Mouse (Mus musculus) myocyte (in vitro differentiated cells): Measurements from ENCODE around the gene Mta3. TPM values are rescaled to one million over a fixed set of nuclear protein-coding genes. Genes with fewer than 3 reads are reported as not detected.

Experiments
- H3K27me3 ChIP-seq: one replicate; pipeline ENCODE4 v1.6.1; 2011; ENCODE audit not compliant: control insufficient read depth, insufficient read depth, insufficient read length
- H3K36me3 ChIP-seq: one replicate; pipeline ENCODE4 v1.6.1; 2011; ENCODE audit not compliant: control insufficient read depth, insufficient read depth
- H3K4me2 ChIP-seq: one replicate; pipeline ENCODE4 v1.6.1; 2011; ENCODE audit warnings: low read depth, control low read depth
- H3K4me3 ChIP-seq: one replicate; pipeline ENCODE4 v1.5.1; 2011; ENCODE audit warnings: mild to moderate bottlenecking, control low read depth, moderate library complexity
- H3K79me2 ChIP-seq: one replicate; pipeline ENCODE4 v1.6.1; 2011; ENCODE audit not compliant: control insufficient read depth, insufficient read depth
- H3ac ChIP-seq: one replicate; pipeline ENCODE4 v1.6.1; 2011; ENCODE audit not compliant: control insufficient read depth, insufficient read length
- CEBPB ChIP-seq: IDR thresholded peaks from 2 replicates; pipeline ENCODE4 v1.6.1; 2011; ENCODE audit warnings: mild to moderate bottlenecking, moderate library complexity; ENCODE audit not compliant: poor library complexity, insufficient read depth, severe bottlenecking
- E2F4 ChIP-seq: IDR thresholded peaks from one replicate; pipeline ENCODE4 v1.6.1; 2011; ENCODE audit warnings: mild to moderate bottlenecking, control low read depth, moderate library complexity; ENCODE audit not compliant: insufficient read depth
- MAX ChIP-seq: IDR thresholded peaks from one replicate; pipeline ENCODE4 v1.6.1; 2011; ENCODE audit warnings: low read depth, mild to moderate bottlenecking, control low read depth
- MYOD1 ChIP-seq, 3 experiments: IDR thresholded peaks; one replicate each; pipeline ENCODE4 v1.6.1; 2011; ENCODE audit warnings: control low read depth in 2 of 3, low read depth in 2 of 3, mild to moderate bottlenecking in 2 of 3, moderate library complexity in 1 of 3; ENCODE audit not compliant: insufficient read length in 2 of 3, control insufficient read depth in 1 of 3
- MYOG ChIP-seq, 3 experiments: IDR thresholded peaks; one replicate each; pipeline ENCODE4 v1.6.1; 2011; ENCODE audit warnings: control low read depth in 2 of 3, low read depth in 2 of 3, mild to moderate bottlenecking in 2 of 3; ENCODE audit not compliant: insufficient read length in 2 of 3, control insufficient read depth in 1 of 3, insufficient read depth in 1 of 3
- POLR2A ChIP-seq: IDR thresholded peaks from one replicate; pipeline ENCODE4 v1.6.1; 2011; ENCODE audit warnings: low read depth, mild to moderate bottlenecking, control low read depth, moderate library complexity; ENCODE audit not compliant: insufficient read length
- POLR2AphosphoS2 ChIP-seq: IDR thresholded peaks from one replicate; pipeline ENCODE4 v1.6.1; 2011; ENCODE audit warnings: low read depth, control low read depth; ENCODE audit not compliant: insufficient read length
- REST ChIP-seq: IDR thresholded peaks from one replicate; pipeline ENCODE4 v1.6.1; 2011; ENCODE audit warnings: mild to moderate bottlenecking, control low read depth, moderate library complexity; ENCODE audit not compliant: insufficient read depth, insufficient read length
- SRF ChIP-seq: IDR thresholded peaks from one replicate; pipeline ENCODE4 v1.6.1; 2011; ENCODE audit warnings: low read depth; ENCODE audit not compliant: control insufficient read depth, insufficient read length
- TCF12 ChIP-seq: IDR thresholded peaks from one replicate; pipeline ENCODE4 v1.6.1; 2011; ENCODE audit warnings: mild to moderate bottlenecking, control low read depth; ENCODE audit not compliant: poor library complexity, insufficient read depth, severe bottlenecking
- TCF3 ChIP-seq: IDR thresholded peaks from one replicate; pipeline ENCODE4 v1.6.1; 2011; ENCODE audit warnings: low read depth, control low read depth; ENCODE audit not compliant: insufficient read length
- USF1 ChIP-seq: IDR thresholded peaks from one replicate; pipeline ENCODE4 v1.6.1; 2011; ENCODE audit warnings: low read depth, mild to moderate bottlenecking, control low read depth, moderate library complexity
- polyA plus RNA-seq: library from polyadenylated mRNA; unstranded; fragments of >200 nt; fragmentation: generic; extraction: Trizol; gene quantifications from one replicate; pipeline ENCODE4 v1.2.1, GENCODE M21; 2012; ENCODE audit warnings: missing spikeins

The Mta3 gene
- polyA plus RNA-seq, 1 experiment, result 30.6 TPM

- Histone ChIP-seq H3ac (no peak overlapping the region), H3K36me3 (no peaks in the 10 kb centered on the region), H3K27me3 (peaks cover 14% of the 10 kb centered on the region), H3K4me2 (no peak overlapping the region), H3K79me2 (no peaks in the 10 kb centered on the region), H3K4me3 (no peak overlapping the region)
- TF ChIP-seq POLR2A, result no peak
- TF ChIP-seq MYOD1 (IDR thresholded peaks at IDR 0.05; ENCODE audit: control insufficient read depth in 1 of 3, insufficient read length in 2 of 3, low read depth in 2 of 3), result no peak
- no peak for TF ChIP-seq MAX
Measured at GRCm38 (mm10) chr17:83837659-83838190, 131.8 kb downstream of the Mta3 start.

DNA sequence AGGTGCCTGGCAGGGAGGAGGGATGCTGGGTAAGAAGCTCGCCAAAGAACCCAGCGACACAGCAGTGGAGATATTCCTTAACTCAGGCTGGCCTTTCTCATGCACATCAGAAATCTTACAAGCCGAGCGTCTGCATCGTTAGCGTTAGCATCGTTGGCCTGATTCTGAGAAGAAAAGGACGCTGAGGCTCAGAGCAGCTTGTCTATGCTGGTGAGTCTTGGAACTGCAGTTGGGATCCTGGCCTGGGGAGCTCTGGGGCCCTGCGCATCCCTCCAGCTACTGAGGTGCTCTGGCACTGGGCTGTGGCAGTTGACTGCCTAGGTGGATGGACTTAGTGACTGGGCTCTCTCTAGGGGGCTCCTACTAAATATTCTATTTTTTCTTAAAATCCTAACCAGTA, 133.2 kb downstream of the Mta3 start:
- Histone ChIP-seq H3K4me2 (no peak overlapping the region), H3K36me3 (no peaks in the 10 kb centered on the region), H3K27me3 (peaks cover 14% of the 10 kb centered on the region), H3K79me2 (no peaks in the 10 kb centered on the region), H3ac (no peak overlapping the region), H3K4me3 (no peak overlapping the region)
- TF ChIP-seq MYOG (IDR thresholded peaks at IDR 0.05; ENCODE audit: control insufficient read depth in 1 of 3, insufficient read depth in 1 of 3, insufficient read length in 2 of 3, low read depth in 2 of 3), result no peak
- TF ChIP-seq REST, result no peak
- TF ChIP-seq POLR2A, result no peak
- TF ChIP-seq SRF, result no peak
- TF ChIP-seq E2F4, result no peak
- TF ChIP-seq CEBPB, result no peak
- no peak for TF ChIP-seq USF1
- TF ChIP-seq POLR2AphosphoS2, result no peak

GRCm38 (mm10) chr17:83841011-83841410, 135.0 kb downstream of the Mta3 start:
- H3K79me2 ChIP-seq, result no peaks in the 10 kb centered on the region
- no peaks in the 10 kb centered on the region for H3K36me3 ChIP-seq
- H3K4me2 ChIP-seq, result no peak overlapping the region
- peaks cover 14% of the 10 kb centered on the region for H3K27me3 ChIP-seq
- H3ac ChIP-seq, result no peak overlapping the region
- TF ChIP-seq MYOD1 (IDR thresholded peaks at IDR 0.05; ENCODE audit: control insufficient read depth in 1 of 3, insufficient read length in 2 of 3, low read depth in 2 of 3) (no peak), E2F4 (no peak), REST (no peak), TCF3 (no peak), POLR2A (no peak), TCF12 (no peak), MAX (no peak), SRF (no peak), POLR2AphosphoS2 (no peak), MYOG (IDR thresholded peaks at IDR 0.05; ENCODE audit: control insufficient read depth in 1 of 3, insufficient read depth in 1 of 3, insufficient read length in 2 of 3, low read depth in 2 of 3) (no peak), USF1 (no peak), CEBPB (no peak)
- no peak overlapping the region for H3K4me3 ChIP-seq

- Histone ChIP-seq H3K4me3 (no peak overlapping the region), H3ac (no peak overlapping the region), H3K4me2 (no peak overlapping the region), H3K79me2 (no peaks in the 10 kb centered on the region), H3K27me3 (peaks cover under 1% of the 10 kb centered on the region), H3K36me3 (no peaks in the 10 kb centered on the region)
- no peak for TF ChIP-seq MAX
- no peak for TF ChIP-seq SRF
- TF ChIP-seq MYOG (IDR thresholded peaks at IDR 0.05; ENCODE audit: control insufficient read depth in 1 of 3, insufficient read depth in 1 of 3, insufficient read length in 2 of 3, low read depth in 2 of 3), result no peak
- TF ChIP-seq TCF3, result no peak
- TF ChIP-seq MYOD1 (IDR thresholded peaks at IDR 0.05; ENCODE audit: control insufficient read depth in 1 of 3, insufficient read length in 2 of 3, low read depth in 2 of 3), result no peak
- no peak for TF ChIP-seq USF1
- TF ChIP-seq REST, result no peak
- no peak for TF ChIP-seq CEBPB
- TF ChIP-seq POLR2A, result no peak
- TF ChIP-seq POLR2AphosphoS2, result no peak
- no peak for TF ChIP-seq E2F4
- TF ChIP-seq TCF12, result no peak
Measured at GRCm38 (mm10) chr17:83843780-83844179, 137.8 kb downstream of the Mta3 start.

- no peaks in the 10 kb centered on the region for H3K79me2 ChIP-seq
- H3K27me3 ChIP-seq, result no peaks in the 10 kb centered on the region
- no peaks in the 10 kb centered on the region for H3K36me3 ChIP-seq
- TF ChIP-seq TCF3 (no peak), POLR2AphosphoS2 (no peak), MAX (no peak), MYOD1 (IDR thresholded peaks at IDR 0.05; ENCODE audit: control insufficient read depth in 1 of 3, insufficient read length in 2 of 3, low read depth in 2 of 3) (no peak), SRF (no peak), TCF12 (no peak), POLR2A (no peak), E2F4 (no peak), USF1 (no peak)
- no peak overlapping the region for H3K4me3 ChIP-seq
- no peak overlapping the region for H3K4me2 ChIP-seq
- no peak overlapping the region for H3ac ChIP-seq
Measured at GRCm38 (mm10) chr17:83845538-83845937, 139.6 kb downstream of the Mta3 start.
